Mouse (Mus musculus) cerebellum, postnatal 4 days (tissue): ENCODE data around the gene Hist1h2ao.
"Not testable (repeated sequence)": the region's sequence is repeated elsewhere in the genome, so short reads cannot be mapped to it uniquely, and the experiment has no call there.

Experiments used
- DNase-seq, 2 experiments: peaks; one replicate each; pipeline ENCODE4 v3.0.0; 2022; ENCODE audit warnings: low spot score in 2 of 2, mixed read lengths in 1 of 2

The Hist1h2ao gene

DNA sequence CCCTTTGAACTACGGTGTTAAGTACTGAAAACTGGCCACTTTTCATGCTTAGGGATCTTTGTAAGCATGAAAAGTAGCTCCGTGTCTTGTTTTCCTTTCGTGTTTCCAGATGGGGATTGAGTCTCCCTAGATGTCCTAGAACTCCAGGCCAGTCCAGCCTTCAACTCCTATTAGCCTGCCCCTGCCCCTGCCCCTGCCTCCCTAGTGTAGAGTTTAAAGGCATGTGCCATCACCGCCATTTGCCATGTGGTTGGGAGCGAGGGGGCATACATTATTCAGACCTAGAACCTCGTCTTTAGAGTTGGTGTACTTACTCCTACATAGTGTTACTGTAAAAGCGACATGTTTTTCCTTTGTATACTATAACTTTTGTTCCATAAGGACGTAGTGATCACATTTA lies 809 bp downstream of the Hist1h2ao start:
- DNase-seq: not testable (repeated sequence)

DNA sequence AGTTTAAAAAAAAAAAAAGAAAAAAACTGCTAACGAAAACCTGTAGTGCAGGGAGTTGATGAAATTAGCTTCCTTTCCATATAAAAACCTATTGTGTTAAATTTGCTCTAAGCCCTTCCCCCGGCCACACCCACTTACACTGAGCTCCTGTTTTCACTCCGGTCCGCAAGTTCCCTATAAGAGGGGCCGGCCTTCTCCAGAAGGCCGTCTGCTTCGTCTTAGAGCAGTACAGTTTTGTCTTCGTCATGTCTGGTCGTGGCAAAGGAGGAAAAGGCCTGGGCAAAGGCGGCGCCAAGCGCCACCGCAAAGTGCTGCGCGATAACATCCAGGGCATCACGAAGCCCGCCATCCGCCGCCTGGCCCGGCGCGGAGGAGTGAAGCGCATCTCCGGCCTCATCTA lies 1.3 kb downstream of the Hist1h2ao start, which contains the start of gene Hist1h4m:
TSS of gene Hist1h4m (plus strand) at position 208 of the 400 bp plus-strand sequence.
- not testable (repeated sequence) for DNase-seq

DNA sequence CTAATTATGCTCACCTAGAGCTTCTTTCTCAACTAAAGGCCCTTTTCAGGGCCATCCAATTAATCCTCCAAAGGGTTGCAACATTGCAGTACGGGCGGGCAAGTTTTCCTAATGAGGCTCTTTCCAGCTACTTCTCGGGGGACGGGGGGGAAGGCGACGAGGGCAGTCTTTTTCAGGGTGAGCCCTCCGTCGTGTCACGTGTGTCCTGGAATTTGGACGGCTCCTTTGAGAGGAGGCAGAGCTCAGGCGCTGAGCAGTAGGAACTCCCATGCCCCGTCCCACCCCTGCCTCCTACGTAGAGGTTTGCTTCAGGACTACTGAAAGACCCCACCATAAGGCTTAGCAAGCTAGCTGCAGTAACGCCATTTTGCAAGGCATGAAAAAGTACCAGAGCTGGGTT lies 1.8 kb downstream of the Hist1h2ao start:
- not testable (repeated sequence) for DNase-seq

DNA sequence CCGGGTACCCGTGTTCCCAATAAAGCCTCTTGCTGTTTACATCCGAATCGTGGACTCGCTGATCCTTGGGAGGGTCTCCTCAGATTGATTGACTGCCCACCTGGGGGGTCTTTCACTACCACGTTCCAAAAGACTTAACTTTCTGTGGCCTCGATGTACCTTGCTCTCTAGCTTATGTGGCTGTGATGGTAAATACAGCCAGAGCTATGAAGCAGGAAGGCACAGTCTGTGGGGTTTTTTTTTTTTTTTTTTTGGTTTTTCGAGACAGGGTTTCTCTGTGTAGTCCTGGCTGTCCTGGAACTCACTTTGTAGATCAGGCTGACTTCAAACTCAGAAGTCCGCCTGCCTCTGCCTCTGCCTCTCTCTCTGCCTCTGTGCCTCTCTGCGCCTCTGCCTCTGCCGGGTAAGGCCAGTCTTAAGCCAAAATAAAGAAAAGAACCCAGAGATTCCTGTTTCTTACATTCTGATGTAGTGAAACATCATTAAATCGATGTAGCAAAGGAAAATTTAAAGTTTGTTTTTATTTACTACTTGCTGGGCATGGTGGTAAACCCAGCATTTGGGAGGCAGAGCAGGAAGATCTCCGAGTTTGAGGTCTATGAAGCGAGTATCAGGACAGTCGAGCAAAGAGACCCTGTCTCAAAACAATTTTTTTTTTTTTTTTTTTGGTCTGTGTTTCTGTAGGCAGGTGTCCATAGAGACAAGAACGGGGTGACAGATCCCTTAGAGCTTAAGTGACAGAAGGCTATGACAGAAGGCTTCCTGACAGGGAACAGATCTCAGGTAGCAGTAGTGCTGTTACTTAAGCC lies 10.0 kb downstream of the Hist1h2ao start:
- DNase-seq: not testable (repeated sequence)

DNA sequence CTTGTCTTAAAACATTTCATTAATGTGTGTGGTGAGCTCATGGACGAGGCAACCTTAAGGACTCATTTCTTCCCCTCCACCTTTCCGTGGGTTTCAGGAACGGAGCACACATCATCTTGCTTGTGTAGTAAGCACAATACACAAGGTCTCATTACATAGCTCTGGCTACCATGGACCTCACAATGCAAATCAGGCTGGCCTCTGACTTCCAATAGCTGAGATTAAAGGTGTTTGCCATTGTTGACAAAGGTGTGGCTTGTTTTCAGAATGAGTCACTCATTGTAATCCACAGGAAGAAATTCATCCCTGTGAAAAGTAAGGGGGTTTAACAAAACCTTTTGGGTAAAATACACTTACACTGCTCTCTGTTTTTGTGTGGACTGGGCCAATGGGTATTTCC lies 18.2 kb downstream of the Hist1h2ao start:
- DNase-seq: no peak

DNA sequence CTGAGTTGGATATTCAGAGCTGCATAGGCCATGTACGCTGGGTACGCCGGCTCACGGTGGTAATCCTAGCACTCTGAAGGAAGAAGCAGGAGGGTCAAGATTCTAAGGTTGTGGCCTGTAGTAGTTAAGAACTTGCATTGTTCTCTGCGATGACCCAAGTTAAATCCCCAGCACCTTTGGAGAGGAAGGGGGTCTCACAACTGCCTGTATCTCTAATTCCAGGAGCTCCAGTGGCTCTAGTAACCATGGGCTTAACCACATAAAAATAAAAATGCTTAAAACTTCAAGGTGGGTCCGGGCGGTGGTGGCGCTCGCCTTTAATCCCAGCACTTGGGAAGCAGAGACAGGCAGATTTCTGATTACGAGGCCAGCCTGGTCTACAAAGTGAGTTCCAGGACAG lies 20.1 kb downstream of the Hist1h2ao start:
- DNase-seq: no peak

DNA sequence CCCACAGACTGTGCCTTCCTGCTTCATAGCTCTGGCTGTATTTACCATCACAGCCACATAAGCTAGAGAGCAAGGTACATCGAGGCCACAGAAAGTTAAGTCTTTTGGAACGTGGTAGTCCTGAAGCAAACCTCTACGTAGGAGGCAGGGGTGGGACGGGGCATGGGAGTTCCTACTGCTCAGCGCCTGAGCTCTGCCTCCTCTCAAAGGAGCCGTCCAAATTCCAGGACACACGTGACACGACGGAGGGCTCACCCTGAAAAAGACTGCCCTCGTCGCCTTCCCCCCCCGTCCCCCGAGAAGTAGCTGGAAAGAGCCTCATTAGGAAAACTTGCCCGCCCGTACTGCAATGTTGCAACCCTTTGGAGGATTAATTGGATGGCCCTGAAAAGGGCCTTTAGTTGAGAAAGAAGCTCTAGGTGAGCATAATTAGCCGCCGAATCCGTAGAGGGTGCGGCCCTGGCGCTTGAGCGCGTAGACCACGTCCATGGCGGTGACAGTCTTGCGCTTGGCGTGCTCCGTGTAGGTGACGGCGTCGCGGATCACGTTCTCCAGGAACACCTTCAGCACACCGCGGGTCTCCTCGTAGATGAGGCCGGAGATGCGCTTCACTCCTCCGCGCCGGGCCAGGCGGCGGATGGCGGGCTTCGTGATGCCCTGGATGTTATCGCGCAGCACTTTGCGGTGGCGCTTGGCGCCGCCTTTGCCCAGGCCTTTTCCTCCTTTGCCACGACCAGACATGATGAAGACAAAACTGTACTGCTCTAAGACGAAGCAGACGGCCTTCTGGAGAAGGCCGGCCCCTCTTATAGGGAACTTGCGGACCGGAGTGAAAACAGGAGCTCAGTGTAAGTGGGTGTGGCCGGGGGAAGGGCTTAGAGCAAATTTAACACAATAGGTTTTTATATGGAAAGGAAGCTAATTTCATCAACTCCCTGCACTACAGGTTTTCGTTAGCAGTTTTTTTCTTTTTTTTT lies 21.4 kb downstream of the Hist1h2ao start, which contains the start of gene Hist1h4n:
TSS of gene Hist1h4n (minus strand) at position 779 of the 977 bp plus-strand sequence.
- DNase-seq: not testable (repeated sequence)

DNA sequence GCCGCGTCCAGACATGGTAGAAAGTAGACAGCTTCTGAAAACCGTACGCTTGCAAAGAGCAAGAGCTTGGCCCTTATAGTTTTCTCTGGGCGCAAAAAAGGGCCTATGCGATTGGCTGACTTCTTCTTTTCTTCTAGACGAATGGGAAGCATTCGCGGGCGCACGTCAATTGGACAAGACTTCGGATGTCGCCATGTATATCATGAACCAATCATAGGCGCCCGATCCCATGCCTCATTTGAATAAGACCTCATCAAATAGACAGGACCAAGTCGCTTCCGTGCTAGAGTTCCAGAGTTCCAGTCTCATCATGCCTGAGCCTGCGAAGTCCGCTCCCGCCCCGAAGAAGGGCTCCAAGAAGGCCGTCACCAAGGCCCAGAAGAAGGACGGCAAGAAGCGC lies 23.2 kb downstream of the Hist1h2ao start, which contains the start of the genes Hist1h2ap and Hist1h2br:
TSS of gene Hist1h2ap (minus strand) at position 47 of the 400 bp plus-strand sequence.
TSS of gene Hist1h2br (plus strand) at position 283 of the 400 bp plus-strand sequence.
- not testable (repeated sequence) for DNase-seq

DNA sequence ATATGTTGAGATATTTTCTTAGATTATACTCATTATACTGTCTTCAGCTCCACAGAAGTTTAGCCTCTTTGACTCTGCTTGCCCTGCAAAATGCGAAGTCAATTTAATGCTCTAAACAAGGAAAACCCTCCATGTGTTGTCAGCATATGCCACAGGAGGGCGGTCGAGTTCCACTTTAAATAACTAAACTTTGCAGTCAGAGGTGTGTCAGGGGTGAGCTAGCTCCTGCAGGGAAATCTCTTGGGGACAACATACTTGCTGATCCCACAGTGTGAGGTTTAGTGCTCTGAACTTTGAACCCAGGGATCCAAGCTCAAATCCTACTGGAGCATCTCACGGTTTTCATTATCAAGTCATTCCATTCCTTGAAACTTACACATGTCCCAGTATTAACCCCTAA lies 30.2 kb downstream of the Hist1h2ao start:
- not testable (repeated sequence) for DNase-seq

DNA sequence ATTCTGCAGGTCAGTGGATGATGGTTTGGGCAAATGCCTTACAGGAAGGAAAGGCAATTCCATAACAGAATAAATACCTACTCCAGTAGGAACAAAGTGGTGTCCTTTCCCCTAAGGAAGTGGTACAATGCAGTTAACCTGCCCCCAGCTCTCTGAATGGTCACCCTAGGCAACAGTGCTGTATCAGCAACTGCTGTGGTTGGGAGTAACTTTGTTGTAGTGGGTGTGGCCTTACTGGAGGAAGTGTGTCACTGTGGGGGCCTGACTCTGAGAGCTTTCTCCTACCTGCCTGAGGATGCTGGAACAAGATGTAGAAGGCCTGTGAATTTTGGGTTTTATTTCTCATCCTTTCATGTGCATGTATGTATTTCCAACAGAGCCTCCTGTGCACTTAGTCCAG lies 36.1 kb downstream of the Hist1h2ao start:
- not testable (repeated sequence) for DNase-seq

DNA sequence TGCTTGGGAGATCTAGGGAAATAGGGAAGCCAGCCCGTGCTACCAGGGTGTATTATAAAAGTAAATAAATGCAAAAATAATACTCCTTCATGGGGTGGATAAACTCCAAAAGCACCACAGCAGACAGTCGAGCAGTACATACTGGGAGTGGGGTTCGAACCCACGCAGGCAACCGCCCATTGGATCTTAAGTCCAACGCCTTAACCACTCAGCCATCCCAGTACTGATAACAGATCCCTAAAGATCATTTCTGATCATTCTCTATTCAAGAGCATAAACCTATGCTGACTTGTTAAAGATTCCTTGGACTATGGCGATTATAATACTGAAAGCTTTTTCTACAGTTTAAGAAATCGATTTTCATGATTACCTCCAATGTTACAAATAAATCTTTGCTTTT lies 37.6 kb downstream of the Hist1h2ao start:
- no peak for DNase-seq

DNA sequence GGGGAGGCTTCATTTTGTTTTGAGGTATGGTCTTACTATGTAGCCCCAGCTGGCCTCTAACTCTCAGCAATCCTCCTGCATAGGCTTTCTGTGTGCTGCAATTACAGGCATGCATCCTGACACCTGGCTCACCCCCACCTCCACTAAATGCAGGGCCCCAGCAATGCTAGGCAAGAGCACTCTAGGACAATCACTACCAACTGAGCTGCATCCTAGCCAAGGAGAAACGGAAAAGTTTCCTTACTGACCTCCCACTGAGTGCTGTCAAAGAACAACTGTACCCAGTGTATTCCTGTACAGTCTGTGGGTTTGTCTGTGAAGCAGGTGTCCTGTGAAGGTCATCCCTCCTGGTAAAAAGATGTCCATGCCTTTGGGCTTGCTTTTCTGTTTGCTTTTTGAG lies 40.4 kb downstream of the Hist1h2ao start:
- DNase-seq: not testable (repeated sequence)

DNA sequence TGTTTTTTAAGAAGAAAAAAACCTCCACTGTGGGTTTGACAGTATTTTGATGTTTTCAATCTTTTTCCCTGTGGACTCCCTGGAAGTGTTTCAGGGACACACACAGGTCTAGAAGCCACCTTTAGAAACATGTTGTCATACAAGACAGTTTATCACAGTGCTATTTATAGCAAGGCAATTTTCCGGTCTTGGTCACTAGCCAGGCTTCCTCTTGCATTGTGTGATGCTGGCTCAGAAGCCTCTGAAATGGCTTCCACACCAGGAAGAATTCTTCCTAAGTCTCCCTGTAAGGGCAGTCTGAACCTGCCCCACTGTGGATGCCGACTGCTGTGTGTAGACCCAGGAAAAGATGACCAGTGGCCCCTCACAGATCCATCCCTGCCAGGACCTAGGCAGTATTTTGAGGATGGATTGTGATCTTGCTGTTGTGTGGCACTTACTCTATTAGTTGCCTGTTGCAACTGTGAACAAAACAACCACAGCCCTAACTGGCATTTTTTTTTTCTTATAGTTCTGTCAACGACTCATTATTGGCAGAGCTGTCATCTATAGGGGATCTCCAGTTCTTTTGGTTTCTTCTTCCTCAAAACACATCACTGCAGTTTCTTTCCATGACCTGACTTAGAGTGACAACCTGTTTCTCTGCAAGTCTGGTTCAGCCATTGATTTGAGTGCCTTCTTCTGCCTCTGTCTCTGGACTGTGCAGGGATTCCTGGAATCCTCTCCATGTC lies 42.1 kb downstream of the Hist1h2ao start:
- DNase-seq: no peak

DNA sequence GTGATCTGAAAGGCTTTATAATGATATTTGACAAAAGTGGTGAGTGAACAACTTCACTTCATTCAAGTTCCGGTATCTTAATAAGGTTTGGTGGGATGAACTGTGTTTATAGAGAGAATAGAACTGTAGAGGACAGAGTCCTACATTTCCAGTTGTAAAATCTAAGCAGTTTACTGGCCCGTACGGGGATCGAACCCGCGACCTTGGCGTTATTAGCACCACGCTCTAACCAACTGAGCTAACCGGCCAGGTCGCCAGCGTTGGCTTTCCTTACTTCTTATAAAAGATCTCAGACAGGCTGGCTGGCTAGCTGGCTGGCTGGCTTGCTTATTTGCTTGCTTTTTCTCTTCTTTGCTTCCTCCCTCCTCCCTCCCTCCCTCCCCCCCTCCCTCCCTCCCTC lies 44.9 kb downstream of the Hist1h2ao start:
- DNase-seq: peak; percentile 27 to 51

DNA sequence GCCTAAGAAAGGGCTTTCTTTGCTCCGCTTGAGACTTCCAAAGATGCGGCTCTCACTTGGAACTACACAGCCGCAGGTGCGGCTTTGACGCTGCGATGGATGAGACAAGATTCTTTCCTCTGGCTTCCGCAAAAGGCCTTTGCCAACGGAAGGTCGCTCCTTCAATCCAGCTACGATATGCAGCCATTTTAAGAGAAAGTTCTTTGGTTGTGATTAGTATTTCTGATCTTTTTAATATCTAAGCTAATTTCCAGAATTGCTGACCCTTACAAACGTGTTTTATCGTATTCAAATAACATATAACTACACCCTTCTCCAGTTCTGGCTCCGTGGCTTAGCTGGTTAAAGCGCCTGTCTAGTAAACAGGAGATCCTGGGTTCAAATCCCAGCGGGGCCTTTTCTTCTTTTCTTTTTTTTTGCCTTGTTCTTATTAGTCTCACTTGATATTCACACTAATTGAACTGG lies 45.5 kb downstream of the Hist1h2ao start:
- DNase-seq: peak in 1 of 2 experiments; percentile 22
